Mouse (Mus musculus) liver, embryonic 15.5 days (tissue): Measurements from ENCODE around the gene Hoxd1. TPM values are rescaled to one million over a fixed set of nuclear protein-coding genes. Genes with fewer than 3 reads are reported as not detected.
A peak's percentile ranks its signal among the peaks of the same experiment; 100 is the strongest.

Source experiments
- ATAC-seq: fragments of 200-750 bp; cut with Nextera tagmentation; 2 replicates; pipeline ENCODE4 v1.8.0; 2017; ENCODE audit warnings: moderate number of reproducible peaks, mild to moderate bottlenecking, moderate library complexity; ENCODE audit not compliant: insufficient read depth
- H3K27ac ChIP-seq: fragments of 300-500 bp; sonication (generic); replicated peaks from 2 replicates; pipeline ENCODE4 v1.5.1; 2015; ENCODE audit warnings: mild to moderate bottlenecking, inconsistent platforms
- H3K27me3 ChIP-seq: fragments of 300-500 bp; sonication (generic); 2 replicates; pipeline ENCODE4 v1.6.1; 2015; ENCODE audit warnings: mild to moderate bottlenecking, inconsistent platforms
- H3K36me3 ChIP-seq: fragments of 300-500 bp; sonication (generic); replicated peaks from 2 replicates; pipeline ENCODE4 v1.6.1; 2015; ENCODE audit warnings: moderate library complexity, mild to moderate bottlenecking, inconsistent platforms
- H3K4me1 ChIP-seq: fragments of 300-500 bp; sonication (generic); replicated peaks from 2 replicates; pipeline ENCODE4 v1.6.1; 2015; ENCODE audit warnings: inconsistent platforms
- H3K4me2 ChIP-seq: fragments of 300-500 bp; sonication (generic); 2 replicates; pipeline ENCODE4 v1.6.1; 2015; ENCODE audit warnings: moderate library complexity, mild to moderate bottlenecking, inconsistent platforms
- H3K4me3 ChIP-seq: fragments of 300-500 bp; sonication (generic); replicated peaks from 2 replicates; pipeline ENCODE4 v1.5.1; 2015; ENCODE audit warnings: mild to moderate bottlenecking, inconsistent platforms
- H3K9ac ChIP-seq: fragments of 300-500 bp; sonication (generic); 2 replicates; pipeline ENCODE4 v1.6.1; 2015; ENCODE audit warnings: moderate library complexity, mild to moderate bottlenecking, inconsistent platforms
- H3K9me3 ChIP-seq: fragments of 300-500 bp; sonication (generic); replicated peaks from 2 replicates; pipeline ENCODE4 v1.6.1; 2016; ENCODE audit warnings: inconsistent platforms
- WGBS: fragments of 180-500 bp; shearing (Covaris S2); methylation state at CpG from one replicate; pipeline ENCODE4 v1.1.7; 2015; ENCODE audit warnings: mixed read lengths; ENCODE audit not compliant: insufficient replicate concordance; 5-methylcytosine and 5-hydroxymethylcytosine counted together
- polyA plus RNA-seq: library from polyadenylated mRNA; unstranded; fragments of >200 nt; fragmentation: Nextera tagmentation; extraction: Ambion mirVana; gene quantifications from 2 replicates; pipeline ENCODE4 v1.2.1, GENCODE M21; 2015

Gene Hoxd1
- 0.05 TPM in 1 of 2 replicates, not detected in the other for polyA plus RNA-seq

- Histone ChIP-seq H3K9me3 (no peaks in the 10 kb centered on the region), H3K4me3 (peak within 1 kb of the TSS; percentile 33), H3K27me3 (peaks cover 90% of the 10 kb centered on the region), H3K27ac (no peak within 1 kb of the TSS), H3K9ac (no peak within 1 kb of the TSS), H3K4me2 (peak within 1 kb of the TSS; percentile 55), H3K36me3 (no peaks in the 10 kb centered on the region), H3K4me1 (peaks cover 4% of the 10 kb centered on the region; the same call in 1 of the 2 replicates)
- under 1% methylated on average over 60 of the region's 61 CpGs for WGBS
- no peak for ATAC-seq
Measured at GRCm38 (mm10) chr2:74762522-74763244, at the start of gene Hoxd1. Gene Hoxd1 (plus strand): TSS chr2:74762980.

- Histone ChIP-seq H3K4me2 (no peak overlapping the region), H3K4me3 (no peak overlapping the region), H3K9me3 (no peaks in the 10 kb centered on the region), H3K27ac (no peak overlapping the region), H3K27me3 (peaks cover 97% of the 10 kb centered on the region), H3K36me3 (no peaks in the 10 kb centered on the region), H3K4me1 (0 out of 2 replicates have a peak, but pooled peaks cover 2% of the 10 kb centered on the region), H3K9ac (no peak overlapping the region)
- WGBS: 16% methylated on average over 19 of the region's 19 CpGs
- no peak for ATAC-seq
Measured at GRCm38 (mm10) chr2:74713239-74714150, 49.3 kb upstream of the Hoxd1 start.

- Histone ChIP-seq H3K4me1 (0 out of 2 replicates have a peak, but pooled peaks cover 2% of the 10 kb centered on the region), H3K4me2 (no peak overlapping the region), H3K9me3 (no peaks in the 10 kb centered on the region), H3K27me3 (peaks cover 97% of the 10 kb centered on the region), H3K9ac (no peak overlapping the region), H3K4me3 (no peak overlapping the region), H3K27ac (no peak overlapping the region), H3K36me3 (no peaks in the 10 kb centered on the region)
- ATAC-seq: no peak
- 9% methylated on average over 18 of the region's 18 CpGs for WGBS
Measured at GRCm38 (mm10) chr2:74714156-74714789, 48.5 kb upstream of the Hoxd1 start.

DNA sequence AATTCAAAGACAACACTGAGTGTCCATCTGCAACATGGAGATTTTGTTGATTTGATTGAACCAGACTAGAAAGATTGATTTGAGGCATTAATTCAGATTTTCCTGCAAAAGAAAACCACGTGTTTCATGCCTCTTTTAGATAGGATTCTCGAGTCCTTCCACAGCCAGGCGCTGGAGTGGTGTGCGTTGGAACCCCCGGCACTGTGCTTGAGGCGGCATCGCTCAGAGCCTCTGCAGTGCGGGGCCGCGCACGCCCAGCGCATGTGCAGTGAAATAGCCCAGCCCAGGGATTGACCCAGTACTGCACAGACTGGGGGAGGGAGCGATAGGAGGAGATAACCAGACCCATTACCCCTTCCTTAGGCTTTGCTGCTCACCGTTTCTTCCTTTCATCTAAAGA, 47.9 kb upstream of the Hoxd1 start:
- no peaks in the 10 kb centered on the region for H3K36me3 ChIP-seq
- 1% methylated on average over 14 of the region's 14 CpGs for WGBS
- H3K27me3 ChIP-seq: peaks cover 97% of the 10 kb centered on the region
- no peak for ATAC-seq
- no peak overlapping the region for H3K9ac ChIP-seq
- no peaks in the 10 kb centered on the region for H3K9me3 ChIP-seq
- no peak overlapping the region for H3K4me2 ChIP-seq
- H3K4me1 ChIP-seq: 0 out of 2 replicates have a peak, but pooled peaks cover 2% of the 10 kb centered on the region
- no peak overlapping the region for H3K27ac ChIP-seq
- no peak overlapping the region for H3K4me3 ChIP-seq

DNA sequence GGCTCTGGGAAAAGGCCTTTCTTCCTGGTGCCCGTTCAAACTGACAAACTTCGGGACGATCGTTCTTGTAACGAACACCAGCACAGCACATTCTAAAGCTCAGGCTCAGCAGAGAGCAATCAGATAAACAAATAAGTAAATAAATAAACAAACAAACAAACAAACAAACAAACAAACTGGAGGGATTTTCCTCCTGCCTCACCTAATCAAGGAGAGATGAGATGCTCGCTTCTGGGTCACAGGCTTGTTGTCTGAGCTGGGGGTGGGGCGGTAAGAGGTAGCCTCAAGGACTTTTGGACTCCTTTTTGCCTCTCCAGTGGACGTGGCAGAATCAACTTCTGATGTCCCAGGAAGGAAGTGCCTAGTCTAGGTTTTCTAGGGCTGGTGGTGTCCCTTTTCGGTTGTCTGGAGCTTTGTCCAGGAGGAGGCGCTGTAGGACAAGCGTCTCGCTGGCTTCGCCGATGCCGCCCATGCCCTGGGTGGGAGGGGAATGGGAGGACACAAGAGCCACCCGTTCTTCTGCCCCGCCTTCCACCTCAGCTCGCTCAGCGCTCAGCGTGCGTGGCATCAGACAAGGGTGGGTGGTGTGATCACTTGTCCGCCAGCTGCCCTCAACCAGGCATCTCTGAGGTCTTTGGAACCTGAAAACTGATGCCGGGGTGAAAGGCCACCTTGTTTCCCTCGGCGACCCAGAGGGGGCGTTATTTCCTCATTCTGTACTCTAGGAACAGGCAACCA, 47.1 kb upstream of the Hoxd1 start:
- H3K4me3 ChIP-seq: no peak overlapping the region

GRCm38 (mm10) chr2:74720384-74720783, 42.4 kb upstream of the Hoxd1 start:
- H3K27me3 ChIP-seq: peaks cover 97% of the 10 kb centered on the region

More for the DNA sequence above, 47.1 kb upstream of the Hoxd1 start:
- no peak overlapping the region for H3K9ac ChIP-seq
- peak overlapping the region; percentile 25; the same call in 1 of the 2 replicates for H3K4me2 ChIP-seq
- no peaks in the 10 kb centered on the region for H3K36me3 ChIP-seq
- 3% methylated on average over 26 of the region's 26 CpGs for WGBS
- no peak for ATAC-seq
- H3K4me1 ChIP-seq: 0 out of 2 replicates have a peak, but pooled peaks cover 2% of the 10 kb centered on the region
- H3K27ac ChIP-seq: no peak overlapping the region
- H3K27me3 ChIP-seq: peaks cover 97% of the 10 kb centered on the region
- H3K9me3 ChIP-seq: no peaks in the 10 kb centered on the region

DNA sequence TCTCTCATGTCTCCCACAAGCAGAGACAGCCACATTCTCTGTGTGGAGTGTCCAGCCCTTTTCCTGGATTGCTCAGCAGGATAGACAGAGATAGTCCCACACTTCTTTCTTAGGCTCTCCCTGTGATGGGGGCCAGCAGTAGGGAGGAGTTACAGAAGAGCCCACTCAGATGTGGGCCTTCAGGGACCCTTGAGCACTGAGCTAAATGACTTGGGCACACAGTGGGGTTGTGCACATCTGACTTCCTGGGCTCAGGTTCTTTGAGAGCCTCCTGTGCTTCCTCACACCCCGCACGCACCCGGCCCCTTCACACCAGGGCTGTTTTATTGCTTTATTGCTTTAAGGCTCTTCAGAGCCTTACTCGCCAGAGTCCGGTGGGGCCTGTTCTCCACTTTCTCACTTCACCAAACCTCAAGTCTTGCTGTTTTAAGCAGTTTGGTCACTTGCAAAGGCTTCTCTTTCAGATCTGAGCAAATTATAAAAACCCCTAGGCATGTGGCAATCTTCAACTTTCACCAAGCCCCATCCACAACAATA, 41.8 kb upstream of the Hoxd1 start:
- 37% methylated on average over 5 of the region's 5 CpGs for WGBS
- H3K4me2 ChIP-seq: no peak overlapping the region
- H3K4me3 ChIP-seq: no peak overlapping the region
- H3K27ac ChIP-seq: no peak overlapping the region
- no peaks in the 10 kb centered on the region for H3K4me1 ChIP-seq
- no peaks in the 10 kb centered on the region for H3K36me3 ChIP-seq
- no peak for ATAC-seq
- H3K9me3 ChIP-seq: no peaks in the 10 kb centered on the region
- peaks cover 97% of the 10 kb centered on the region for H3K27me3 ChIP-seq
- H3K9ac ChIP-seq: no peak overlapping the region

More at GRCm38 (mm10) chr2:74720384-74720783, 42.4 kb upstream of the Hoxd1 start:
- Histone ChIP-seq H3K36me3 (no peaks in the 10 kb centered on the region), H3K4me3 (no peak overlapping the region), H3K9me3 (no peaks in the 10 kb centered on the region), H3K9ac (no peak overlapping the region), H3K4me1 (0 out of 2 replicates have a peak, but pooled peaks cover 2% of the 10 kb centered on the region), H3K4me2 (no peak overlapping the region), H3K27ac (no peak overlapping the region)
- WGBS: 10% methylated on average over 2 of the region's 2 CpGs
- ATAC-seq: no peak

- H3K4me1 ChIP-seq: no peaks in the 10 kb centered on the region
- no peak overlapping the region for H3K27ac ChIP-seq
- no peaks in the 10 kb centered on the region for H3K36me3 ChIP-seq
- H3K9ac ChIP-seq: no peak overlapping the region
- H3K4me2 ChIP-seq: no peak overlapping the region
- 16% methylated on average over 6 of the region's 6 CpGs for WGBS
- no peak overlapping the region for H3K4me3 ChIP-seq
- no peaks in the 10 kb centered on the region for H3K9me3 ChIP-seq
- H3K27me3 ChIP-seq: peaks cover 97% of the 10 kb centered on the region
- no peak for ATAC-seq
Measured at GRCm38 (mm10) chr2:74721882-74722281, 40.9 kb upstream of the Hoxd1 start.

GRCm38 (mm10) chr2:74722949-74723348, 39.8 kb upstream of the Hoxd1 start:
- H3K4me3 ChIP-seq: no peak overlapping the region
- no peaks in the 10 kb centered on the region for H3K36me3 ChIP-seq
- H3K4me1 ChIP-seq: no peaks in the 10 kb centered on the region
- no peak overlapping the region for H3K4me2 ChIP-seq
- no peak for ATAC-seq
- WGBS: 18% methylated on average over 8 of the region's 8 CpGs
- H3K27ac ChIP-seq: no peak overlapping the region
- peaks cover 97% of the 10 kb centered on the region for H3K27me3 ChIP-seq
- no peak overlapping the region for H3K9ac ChIP-seq
- H3K9me3 ChIP-seq: no peaks in the 10 kb centered on the region
